Mouse (Mus musculus) liver, embryonic 15.5 days (tissue): Measurements from ENCODE around the gene Rpgrip1l. TPM values are rescaled to one million over a fixed set of nuclear protein-coding genes. Genes with fewer than 3 reads are reported as not detected.

Experiments used
- ATAC-seq: fragments of 200-750 bp; cut with Nextera tagmentation; 2 replicates; pipeline ENCODE4 v1.8.0; 2017; ENCODE audit warnings: moderate number of reproducible peaks, mild to moderate bottlenecking, moderate library complexity; ENCODE audit not compliant: insufficient read depth
- H3K27ac ChIP-seq: fragments of 300-500 bp; sonication (generic); replicated peaks from 2 replicates; pipeline ENCODE4 v1.5.1; 2015; ENCODE audit warnings: mild to moderate bottlenecking, inconsistent platforms
- H3K27me3 ChIP-seq: fragments of 300-500 bp; sonication (generic); 2 replicates; pipeline ENCODE4 v1.6.1; 2015; ENCODE audit warnings: mild to moderate bottlenecking, inconsistent platforms
- H3K36me3 ChIP-seq: fragments of 300-500 bp; sonication (generic); replicated peaks from 2 replicates; pipeline ENCODE4 v1.6.1; 2015; ENCODE audit warnings: moderate library complexity, mild to moderate bottlenecking, inconsistent platforms
- H3K4me1 ChIP-seq: fragments of 300-500 bp; sonication (generic); replicated peaks from 2 replicates; pipeline ENCODE4 v1.6.1; 2015; ENCODE audit warnings: inconsistent platforms
- H3K4me2 ChIP-seq: fragments of 300-500 bp; sonication (generic); 2 replicates; pipeline ENCODE4 v1.6.1; 2015; ENCODE audit warnings: moderate library complexity, mild to moderate bottlenecking, inconsistent platforms
- H3K4me3 ChIP-seq: fragments of 300-500 bp; sonication (generic); replicated peaks from 2 replicates; pipeline ENCODE4 v1.5.1; 2015; ENCODE audit warnings: mild to moderate bottlenecking, inconsistent platforms
- H3K9ac ChIP-seq: fragments of 300-500 bp; sonication (generic); 2 replicates; pipeline ENCODE4 v1.6.1; 2015; ENCODE audit warnings: moderate library complexity, mild to moderate bottlenecking, inconsistent platforms
- H3K9me3 ChIP-seq: fragments of 300-500 bp; sonication (generic); replicated peaks from 2 replicates; pipeline ENCODE4 v1.6.1; 2016; ENCODE audit warnings: inconsistent platforms
- WGBS: fragments of 180-500 bp; shearing (Covaris S2); methylation state at CpG from one replicate; pipeline ENCODE4 v1.1.7; 2015; ENCODE audit warnings: mixed read lengths; ENCODE audit not compliant: insufficient replicate concordance; 5-methylcytosine and 5-hydroxymethylcytosine counted together
- polyA plus RNA-seq: library from polyadenylated mRNA; unstranded; fragments of >200 nt; fragmentation: Nextera tagmentation; extraction: Ambion mirVana; gene quantifications from 2 replicates; pipeline ENCODE4 v1.2.1, GENCODE M21; 2015

Gene Rpgrip1l
- polyA plus RNA-seq, 1 experiment from 2014 or later = 2.7 TPM

GRCm38 (mm10) chr8:91227421-91227841 is 85.6 kb downstream of the Rpgrip1l start:
- no peak overlapping the region for H3K9ac ChIP-seq
- peak; percentile 51 for ATAC-seq
- H3K36me3 ChIP-seq = no peaks in the 10 kb centered on the region
- H3K4me1 ChIP-seq = peaks cover 8% of the 10 kb centered on the region; the same call in 1 of the 2 replicates
- H3K27me3 ChIP-seq = no peaks in the 10 kb centered on the region
- no peak overlapping the region for H3K4me3 ChIP-seq
- H3K9me3 ChIP-seq = no peaks in the 10 kb centered on the region
- no peak overlapping the region for H3K4me2 ChIP-seq
- no peak overlapping the region for H3K27ac ChIP-seq
- WGBS = 72% methylated on average over 7 of the region's 7 CpGs

- Histone ChIP-seq H3K4me2 (no peak overlapping the region), H3K4me3 (no peak overlapping the region), H3K36me3 (no peaks in the 10 kb centered on the region), H3K27me3 (no peaks in the 10 kb centered on the region), H3K9me3 (no peaks in the 10 kb centered on the region), H3K4me1 (peaks cover 8% of the 10 kb centered on the region; the same call in 1 of the 2 replicates), H3K9ac (no peak overlapping the region), H3K27ac (no peak overlapping the region)
- no peak for ATAC-seq
- 49% methylated on average over 7 of the region's 7 CpGs for WGBS
Observed at GRCm38 (mm10) chr8:91224227-91224626, 88.8 kb downstream of the Rpgrip1l start.

- no peak overlapping the region for H3K4me3 ChIP-seq
- ATAC-seq = no peak
- no peaks in the 10 kb centered on the region for H3K9me3 ChIP-seq
- H3K36me3 ChIP-seq = no peaks in the 10 kb centered on the region
- H3K4me2 ChIP-seq = no peak overlapping the region
- H3K4me1 ChIP-seq = no peaks in the 10 kb centered on the region
- no peaks in the 10 kb centered on the region for H3K27me3 ChIP-seq
- 68% methylated on average over 2 of the region's 2 CpGs for WGBS
- no peak overlapping the region for H3K9ac ChIP-seq
- H3K27ac ChIP-seq = no peak overlapping the region
Observed at GRCm38 (mm10) chr8:91221841-91222240, 91.2 kb downstream of the Rpgrip1l start.

- no peak overlapping the region for H3K4me3 ChIP-seq
- no peaks in the 10 kb centered on the region for H3K9me3 ChIP-seq
- H3K36me3 ChIP-seq = no peaks in the 10 kb centered on the region
- H3K27me3 ChIP-seq = no peaks in the 10 kb centered on the region
- no peak overlapping the region for H3K27ac ChIP-seq
- H3K4me2 ChIP-seq = no peak overlapping the region
- no peaks in the 10 kb centered on the region for H3K4me1 ChIP-seq
- ATAC-seq = no peak
- no peak overlapping the region for H3K9ac ChIP-seq
- 78% methylated on average over 4 of the region's 4 CpGs for WGBS
Observed at GRCm38 (mm10) chr8:91218271-91218670, 94.8 kb downstream of the Rpgrip1l start.

GRCm38 (mm10) chr8:91217062-91217905 is 95.8 kb downstream of the Rpgrip1l start:
- Histone ChIP-seq H3K27me3 (no peaks in the 10 kb centered on the region), H3K4me1 (no peaks in the 10 kb centered on the region), H3K9ac (no peak overlapping the region), H3K4me2 (no peak overlapping the region), H3K36me3 (no peaks in the 10 kb centered on the region), H3K9me3 (no peaks in the 10 kb centered on the region), H3K27ac (no peak overlapping the region), H3K4me3 (no peak overlapping the region)
- WGBS = 72% methylated on average over 5 of the region's 5 CpGs
- no peak for ATAC-seq

GRCm38 (mm10) chr8:91214287-91214686 is 98.8 kb downstream of the Rpgrip1l start:
- 57% methylated on average over 3 of the region's 3 CpGs for WGBS
- no peak overlapping the region for H3K27ac ChIP-seq
- H3K36me3 ChIP-seq = no peaks in the 10 kb centered on the region
- H3K4me1 ChIP-seq = no peaks in the 10 kb centered on the region
- no peak overlapping the region for H3K9ac ChIP-seq
- H3K27me3 ChIP-seq = no peaks in the 10 kb centered on the region
- no peak overlapping the region for H3K4me3 ChIP-seq
- H3K9me3 ChIP-seq = no peaks in the 10 kb centered on the region
- H3K4me2 ChIP-seq = no peak overlapping the region
- no peak for ATAC-seq

GRCm38 (mm10) chr8:91212948-91213347 is 100.1 kb downstream of the Rpgrip1l start:
- no peaks in the 10 kb centered on the region for H3K27me3 ChIP-seq
- no peaks in the 10 kb centered on the region for H3K9me3 ChIP-seq
- ATAC-seq = no peak
- H3K9ac ChIP-seq = no peak overlapping the region
- no peak overlapping the region for H3K4me3 ChIP-seq
- no peak overlapping the region for H3K4me2 ChIP-seq
- no peaks in the 10 kb centered on the region for H3K36me3 ChIP-seq
- H3K4me1 ChIP-seq = no peaks in the 10 kb centered on the region
- 71% methylated on average over 2 of the region's 2 CpGs for WGBS
- H3K27ac ChIP-seq = no peak overlapping the region

GRCm38 (mm10) chr8:91209658-91210057 is 103.4 kb downstream of the Rpgrip1l start:
- Histone ChIP-seq H3K9ac (no peak overlapping the region), H3K4me2 (no peak overlapping the region), H3K27ac (no peak overlapping the region), H3K9me3 (no peaks in the 10 kb centered on the region), H3K36me3 (no peaks in the 10 kb centered on the region), H3K27me3 (no peaks in the 10 kb centered on the region), H3K4me3 (no peak overlapping the region), H3K4me1 (no peaks in the 10 kb centered on the region; the same call in 1 of the 2 replicates)
- no peak for ATAC-seq
- 51% methylated on average over 3 of the region's 3 CpGs for WGBS

- Histone ChIP-seq H3K27ac (no peak overlapping the region), H3K4me2 (no peak overlapping the region), H3K4me1 (no peaks in the 10 kb centered on the region; the same call in 1 of the 2 replicates), H3K36me3 (no peaks in the 10 kb centered on the region), H3K4me3 (no peak overlapping the region), H3K9me3 (no peaks in the 10 kb centered on the region), H3K27me3 (no peaks in the 10 kb centered on the region), H3K9ac (no peak overlapping the region)
- 13% methylated on average over 2 of the region's 2 CpGs for WGBS
- no peak for ATAC-seq
Observed at GRCm38 (mm10) chr8:91207676-91208075, 105.4 kb downstream of the Rpgrip1l start.

- Histone ChIP-seq H3K4me1 (no peaks in the 10 kb centered on the region; the same call in 1 of the 2 replicates), H3K36me3 (no peaks in the 10 kb centered on the region), H3K27ac (no peak overlapping the region), H3K9me3 (no peaks in the 10 kb centered on the region), H3K4me3 (no peak overlapping the region), H3K4me2 (no peak overlapping the region), H3K9ac (no peak overlapping the region), H3K27me3 (no peaks in the 10 kb centered on the region)
- WGBS = 62% methylated on average over 6 of the region's 6 CpGs
- no peak for ATAC-seq
Observed at GRCm38 (mm10) chr8:91205897-91206296, 107.2 kb downstream of the Rpgrip1l start.

GRCm38 (mm10) chr8:91201184-91201583 is 111.9 kb downstream of the Rpgrip1l start:
- Histone ChIP-seq H3K36me3 (no peaks in the 10 kb centered on the region), H3K27me3 (no peaks in the 10 kb centered on the region), H3K4me1 (no peaks in the 10 kb centered on the region), H3K4me3 (no peak overlapping the region), H3K9ac (no peak overlapping the region), H3K4me2 (no peak overlapping the region), H3K9me3 (no peaks in the 10 kb centered on the region), H3K27ac (no peak overlapping the region)
- WGBS = 37% methylated on average over 2 of the region's 2 CpGs
- no peak for ATAC-seq
